Mouse (Mus musculus): Measurements from ENCODE around the gene Nosip. TPM values are rescaled to one million over a fixed set of nuclear protein-coding genes. Genes with fewer than 3 reads are reported as not detected.
"Not testable (repeated sequence)": the region's sequence is repeated elsewhere in the genome, so short reads cannot be mapped to it uniquely, and the experiment has no call there.

Nosip gene
- polyA plus RNA-seq, 1 experiment from 2014 or later, result 52.6 TPM

DNA sequence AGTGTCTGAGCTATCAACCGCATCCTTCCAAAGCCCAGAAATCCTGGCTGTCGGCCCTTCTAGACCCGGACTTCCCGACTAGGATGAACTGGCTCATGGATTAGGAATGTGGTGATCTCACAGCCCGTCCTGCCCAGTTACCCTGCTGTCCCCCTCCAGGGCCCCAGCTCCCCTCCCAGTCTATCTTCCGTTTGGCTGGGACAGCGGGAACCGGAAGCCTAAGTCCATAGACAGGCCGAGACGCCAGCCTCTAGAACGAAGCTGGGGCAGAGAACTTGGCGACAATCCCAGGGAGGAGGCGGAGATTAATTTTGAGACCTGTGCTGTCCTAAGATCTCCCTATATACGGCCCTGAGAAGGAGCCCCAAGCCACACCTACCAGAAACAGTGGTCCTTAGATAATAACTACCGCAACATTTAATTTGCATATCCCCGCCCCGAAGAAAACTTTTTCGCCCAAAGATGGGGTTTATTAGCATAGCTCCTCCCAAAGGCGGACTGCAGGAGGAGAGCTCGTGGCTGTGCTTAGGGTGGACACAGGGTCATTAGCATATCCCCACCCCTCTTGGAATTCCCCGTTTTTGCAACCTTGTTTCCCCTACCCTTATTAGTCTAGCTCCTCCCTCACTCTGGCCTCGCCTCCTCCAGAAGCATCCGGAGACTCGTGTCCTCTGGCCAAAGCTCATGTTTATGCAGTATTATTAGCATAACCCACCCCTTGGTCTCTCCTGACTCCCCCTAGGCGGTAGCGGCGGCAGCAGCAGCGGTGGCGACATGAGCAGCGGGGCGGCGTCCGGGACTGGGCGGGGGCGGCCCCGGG lies 44.8 kb upstream of the Nosip start, which contains the start of gene Rras:
TSS of gene Rras (plus strand) at position 720 of the 820 bp plus-strand sequence.
- under 1% methylated on average over 36 of the region's 36 CpGs for WGBS

GRCm38 (mm10) chr7:45019031-45019571 lies 43.1 kb upstream of the Nosip start:
- H3K4me2 ChIP-seq (ENCODE audit: low read depth, low read length, severe bottlenecking), result no peak overlapping the region
- no peak overlapping the region for H3K4me3 ChIP-seq (ENCODE audit: low read depth, low read length)
- no peak overlapping the region for H3K9ac ChIP-seq (ENCODE audit: low read length)
- no peak for DNase-seq (ENCODE audit: low spot score)
- no peak for ATAC-seq (replicated peaks; ENCODE audit: low FRiP score)
- H3K36me3 ChIP-seq (ENCODE audit: control insufficient read depth, insufficient read depth, low read length), result no peaks in the 10 kb centered on the region
- H3K9me3 ChIP-seq (ENCODE audit: control insufficient read depth, low read length), result no peaks in the 10 kb centered on the region
- WGBS, result 39% methylated on average over 8 of the region's 8 CpGs
- no peak overlapping the region for H3K27ac ChIP-seq (ENCODE audit: low read depth, low read length)
- H3K27me3 ChIP-seq (ENCODE audit: control insufficient read depth, insufficient read depth, low read length), result no peaks in the 10 kb centered on the region
- H3K4me1 ChIP-seq (replicated peaks; ENCODE audit: control insufficient read depth, insufficient read depth, low read length), result peaks cover 12% of the 10 kb centered on the region; the same call in 1 of the 2 replicates

More for the DNA sequence above, 44.8 kb upstream of the Nosip start, which contains the start of gene Rras:
- peak within 1 kb of the TSS; percentile 96 for H3K4me3 ChIP-seq (ENCODE audit: low read depth, low read length)
- H3K36me3 ChIP-seq (ENCODE audit: control insufficient read depth, insufficient read depth, low read length), result peaks cover 6% of the 10 kb centered on the region; the same call in 1 of the 2 replicates
- peak within 1 kb of the TSS; percentile 69 for H3K9ac ChIP-seq (ENCODE audit: low read length)
- H3K4me1 ChIP-seq (replicated peaks; ENCODE audit: control insufficient read depth, insufficient read depth, low read length), result peaks cover 12% of the 10 kb centered on the region; the same call in 1 of the 2 replicates
- H3K27ac ChIP-seq (ENCODE audit: low read depth, low read length), result peak within 1 kb of the TSS; percentile 85
- peak; percentile 90 for DNase-seq (ENCODE audit: low spot score)
- ATAC-seq (replicated peaks; ENCODE audit: low FRiP score), result peak; percentile 87
- peak within 1 kb of the TSS; percentile 99 for H3K4me2 ChIP-seq (ENCODE audit: low read depth, low read length, severe bottlenecking)
- H3K27me3 ChIP-seq (ENCODE audit: control insufficient read depth, insufficient read depth, low read length), result no peaks in the 10 kb centered on the region
- H3K9me3 ChIP-seq (ENCODE audit: control insufficient read depth, low read length), result no peaks in the 10 kb centered on the region

GRCm38 (mm10) chr7:45020225-45020624 lies 42.0 kb upstream of the Nosip start:
- H3K9ac ChIP-seq (ENCODE audit: low read length), result no peak overlapping the region
- H3K27me3 ChIP-seq (ENCODE audit: control insufficient read depth, insufficient read depth, low read length), result no peaks in the 10 kb centered on the region
- peaks cover 8% of the 10 kb centered on the region; the same call in 1 of the 2 replicates for H3K4me1 ChIP-seq (replicated peaks; ENCODE audit: control insufficient read depth, insufficient read depth, low read length)
- H3K27ac ChIP-seq (ENCODE audit: low read depth, low read length), result no peak overlapping the region
- H3K36me3 ChIP-seq (ENCODE audit: control insufficient read depth, insufficient read depth, low read length), result no peaks in the 10 kb centered on the region
- no peak overlapping the region for H3K4me2 ChIP-seq (ENCODE audit: low read depth, low read length, severe bottlenecking)
- WGBS, result 79% methylated on average over 9 of the region's 9 CpGs
- H3K9me3 ChIP-seq (ENCODE audit: control insufficient read depth, low read length), result no peaks in the 10 kb centered on the region
- DNase-seq (ENCODE audit: low spot score), result no peak
- H3K4me3 ChIP-seq (ENCODE audit: low read depth, low read length), result no peak overlapping the region
- no peak for ATAC-seq (replicated peaks; ENCODE audit: low FRiP score)

- peaks cover 13% of the 10 kb centered on the region for H3K36me3 ChIP-seq (ENCODE audit: control insufficient read depth, insufficient read depth, low read length)
- H3K27ac ChIP-seq (ENCODE audit: low read depth, low read length); ATAC-seq (replicated peaks; ENCODE audit: low FRiP score); DNase-seq (ENCODE audit: low spot score); H3K27me3 ChIP-seq (ENCODE audit: control insufficient read depth, insufficient read depth, low read length); H3K4me3 ChIP-seq (ENCODE audit: low read depth, low read length); H3K4me1 ChIP-seq (replicated peaks; ENCODE audit: control insufficient read depth, insufficient read depth, low read length); H3K9me3 ChIP-seq (ENCODE audit: control insufficient read depth, low read length); H3K4me2 ChIP-seq (ENCODE audit: low read depth, low read length, severe bottlenecking); H3K9ac ChIP-seq (ENCODE audit: low read length): not testable (repeated sequence)
- WGBS, result 87% methylated on average over 5 of the region's 5 CpGs
Measured at GRCm38 (mm10) chr7:45023711-45024110, 38.5 kb upstream of the Nosip start.

DNA sequence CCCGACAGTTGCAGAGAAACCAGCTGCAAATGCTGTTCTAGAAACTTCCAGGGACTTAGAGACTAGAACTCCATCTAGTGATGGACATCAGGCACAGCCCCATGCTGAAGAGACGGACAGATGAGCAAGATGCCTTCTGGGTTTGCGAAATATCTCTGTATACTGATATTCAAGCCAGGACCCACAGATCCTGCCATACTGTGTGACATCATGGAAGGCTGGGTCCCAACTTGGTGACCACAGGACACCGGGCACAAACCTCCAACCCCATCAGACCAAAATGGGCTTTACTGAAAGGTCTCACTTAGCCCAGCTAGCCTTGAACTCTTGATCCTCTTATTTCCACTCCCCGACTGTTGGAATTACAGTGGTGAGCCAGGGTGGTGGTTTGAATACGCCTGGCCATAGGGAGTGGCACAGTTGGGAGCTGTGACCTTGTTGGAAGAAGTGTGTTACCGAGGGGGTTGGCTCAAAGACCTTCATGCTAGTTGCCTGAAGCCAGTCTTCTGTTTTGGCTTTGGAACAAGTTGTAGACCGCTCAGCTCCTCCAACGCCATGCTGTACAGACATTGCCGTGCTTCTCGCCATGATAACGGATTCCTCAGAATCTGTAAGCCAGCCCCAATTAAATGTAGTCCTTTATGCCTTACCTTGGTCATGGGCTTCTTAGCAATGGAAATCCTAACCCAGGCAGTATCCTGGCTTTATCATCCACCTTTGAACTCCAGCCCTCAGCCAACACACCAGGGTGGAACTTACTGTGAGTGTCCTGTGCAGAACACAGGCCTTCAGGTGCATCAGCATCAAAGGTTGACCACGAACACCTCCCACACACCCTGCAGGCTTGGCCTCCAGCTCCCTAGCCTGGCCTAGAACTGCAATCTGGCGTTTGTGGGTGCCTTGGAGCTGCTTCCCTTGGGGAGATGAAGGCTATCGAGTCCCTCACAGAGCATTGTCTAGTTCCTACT lies 37.7 kb upstream of the Nosip start:
- no peak overlapping the region for H3K4me2 ChIP-seq (ENCODE audit: low read depth, low read length, severe bottlenecking)
- no peak overlapping the region for H3K27ac ChIP-seq (ENCODE audit: low read depth, low read length)
- WGBS, result 89% methylated on average over 15 of the region's 15 CpGs

GRCm38 (mm10) chr7:45025601-45026220 lies 36.5 kb upstream of the Nosip start:
- peaks cover 23% of the 10 kb centered on the region for H3K36me3 ChIP-seq (ENCODE audit: control insufficient read depth, insufficient read depth, low read length)
- WGBS, result 84% methylated on average over 8 of the region's 8 CpGs
- no peak for ATAC-seq (replicated peaks; ENCODE audit: low FRiP score)
- no peak overlapping the region for H3K27ac ChIP-seq (ENCODE audit: low read depth, low read length)
- H3K9me3 ChIP-seq (ENCODE audit: control insufficient read depth, low read length), result no peaks in the 10 kb centered on the region
- H3K4me1 ChIP-seq (replicated peaks; ENCODE audit: control insufficient read depth, insufficient read depth, low read length), result no peaks in the 10 kb centered on the region
- no peak for DNase-seq (ENCODE audit: low spot score)
- no peak overlapping the region for H3K4me3 ChIP-seq (ENCODE audit: low read depth, low read length)
- no peaks in the 10 kb centered on the region for H3K27me3 ChIP-seq (ENCODE audit: control insufficient read depth, insufficient read depth, low read length)
- no peak overlapping the region for H3K4me2 ChIP-seq (ENCODE audit: low read depth, low read length, severe bottlenecking)
- H3K9ac ChIP-seq (ENCODE audit: low read length), result no peak overlapping the region

More for the DNA sequence above, 37.7 kb upstream of the Nosip start:
- no peaks in the 10 kb centered on the region for H3K27me3 ChIP-seq (ENCODE audit: control insufficient read depth, insufficient read depth, low read length)
- H3K36me3 ChIP-seq (ENCODE audit: control insufficient read depth, insufficient read depth, low read length), result peaks cover 17% of the 10 kb centered on the region
- no peaks in the 10 kb centered on the region for H3K9me3 ChIP-seq (ENCODE audit: control insufficient read depth, low read length)
- ATAC-seq (replicated peaks; ENCODE audit: low FRiP score), result no peak
- no peak for DNase-seq (ENCODE audit: low spot score)
- H3K4me1 ChIP-seq (replicated peaks; ENCODE audit: control insufficient read depth, insufficient read depth, low read length), result no peaks in the 10 kb centered on the region
- H3K9ac ChIP-seq (ENCODE audit: low read length), result no peak overlapping the region
- H3K4me3 ChIP-seq (ENCODE audit: low read depth, low read length), result no peak overlapping the region

- H3K4me2 ChIP-seq (ENCODE audit: low read depth, low read length, severe bottlenecking), result no peak overlapping the region
- 62% methylated on average over 2 of the region's 2 CpGs for WGBS
- H3K27ac ChIP-seq (ENCODE audit: low read depth, low read length), result no peak overlapping the region
- ATAC-seq (replicated peaks; ENCODE audit: low FRiP score) (no peak), DNase-seq (ENCODE audit: low spot score) (no peak)
- H3K36me3 ChIP-seq (ENCODE audit: control insufficient read depth, insufficient read depth, low read length), result peaks cover 29% of the 10 kb centered on the region
- H3K4me3 ChIP-seq (ENCODE audit: low read depth, low read length), result no peak overlapping the region
- H3K4me1 ChIP-seq (replicated peaks; ENCODE audit: control insufficient read depth, insufficient read depth, low read length), result no peaks in the 10 kb centered on the region
- no peak overlapping the region for H3K9ac ChIP-seq (ENCODE audit: low read length)
- no peaks in the 10 kb centered on the region for H3K9me3 ChIP-seq (ENCODE audit: control insufficient read depth, low read length)
- no peaks in the 10 kb centered on the region for H3K27me3 ChIP-seq (ENCODE audit: control insufficient read depth, insufficient read depth, low read length)
Measured at GRCm38 (mm10) chr7:45026256-45026655, 36.0 kb upstream of the Nosip start.

GRCm38 (mm10) chr7:45027761-45028160 lies 34.5 kb upstream of the Nosip start:
- Histone ChIP-seq H3K4me2 (ENCODE audit: low read depth, low read length, severe bottlenecking) (no peak overlapping the region), H3K4me1 (replicated peaks; ENCODE audit: control insufficient read depth, insufficient read depth, low read length) (no peaks in the 10 kb centered on the region), H3K9me3 (ENCODE audit: control insufficient read depth, low read length) (no peaks in the 10 kb centered on the region), H3K27ac (ENCODE audit: low read depth, low read length) (no peak overlapping the region), H3K9ac (ENCODE audit: low read length) (no peak overlapping the region), H3K36me3 (ENCODE audit: control insufficient read depth, insufficient read depth, low read length) (peaks cover 36% of the 10 kb centered on the region), H3K27me3 (ENCODE audit: control insufficient read depth, insufficient read depth, low read length) (no peaks in the 10 kb centered on the region), H3K4me3 (ENCODE audit: low read depth, low read length) (no peak overlapping the region)
- DNase-seq (ENCODE audit: low spot score) (no peak), ATAC-seq (replicated peaks; ENCODE audit: low FRiP score) (no peak)
- 93% methylated on average over 9 of the region's 9 CpGs for WGBS

Data from forebrain, embryonic 11.5 days (tissue).